Mouse (Mus musculus) bone marrow, adult 2 months (tissue): Measurements from ENCODE around the gene Arhgap45. TPM values are rescaled to one million over a fixed set of nuclear protein-coding genes. Genes with fewer than 3 reads are reported as not detected.

Experiments
- H3K27ac ChIP-seq: fragments of 200-500 bp; 2 replicates; pipeline ENCODE4 v1.5.1; 2012; ENCODE audit warnings: low read depth, mild to moderate bottlenecking, control low read depth, inconsistent platforms, low read length; ENCODE audit not compliant: control insufficient read depth, poor library complexity, insufficient read depth
- H3K4me1 ChIP-seq: fragments of 200-500 bp; 2 replicates; pipeline ENCODE4 v1.6.1; 2011; ENCODE audit warnings: low read length; ENCODE audit not compliant: control insufficient read depth, insufficient read depth
- H3K4me3 ChIP-seq: fragments of 200-500 bp; replicated peaks from 2 replicates; pipeline ENCODE3; 2011; ENCODE audit warnings: mild to moderate bottlenecking, low read depth, low read length, control low read depth; ENCODE audit not compliant: control insufficient read depth
- CTCF ChIP-seq: fragments of 200-500 bp; IDR thresholded peaks from 2 replicates; pipeline ENCODE4 v1.5.1; 2011; ENCODE audit warnings: low read length, control low read depth; ENCODE audit not compliant: control insufficient read depth, insufficient read depth
- POLR2A ChIP-seq: fragments of 200-500 bp; IDR thresholded peaks from 2 replicates; pipeline ENCODE4 v1.6.1; 2011; ENCODE audit warnings: low read depth, mild to moderate bottlenecking, control low read depth, low read length, borderline replicate concordance; ENCODE audit not compliant: control insufficient read depth
- WGBS: fragments of 180-500 bp; shearing (Covaris S2); methylation state at CpG from one replicate; pipeline ENCODE4 v1.1.7; 2018; 5-methylcytosine and 5-hydroxymethylcytosine counted together
- polyA plus RNA-seq: library from polyadenylated mRNA; stranded (reverse); fragments of >200 nt; gene quantifications from 2 replicates; pipeline ENCODE4 v1.2.4, GENCODE M21; 2011; ENCODE audit warnings: low replicate concordance; ENCODE audit not compliant: missing spikeins, insufficient read depth, insufficient read length

Gene Arhgap45
- polyA plus RNA-seq, 1 experiment, result 291 TPM

- WGBS, result 69% methylated on average over 8 of the region's 8 CpGs
- no peak for TF ChIP-seq CTCF
- TF ChIP-seq POLR2A, result no peak
- Histone ChIP-seq H3K4me3 (no peak overlapping the region), H3K27ac (no peak overlapping the region), H3K4me1 (no peaks in the 10 kb centered on the region)
Measured at GRCm38 (mm10) chr10:79974668-79975067, 41.8 kb upstream of the Arhgap45 start.

- no peak for TF ChIP-seq POLR2A
- no peak for TF ChIP-seq CTCF
- Histone ChIP-seq H3K4me3 (no peak overlapping the region), H3K4me1 (no peaks in the 10 kb centered on the region), H3K27ac (no peak overlapping the region)
- WGBS, result 94% methylated on average over 28 of the region's 28 CpGs
Measured at GRCm38 (mm10) chr10:79976071-79976721, 40.3 kb upstream of the Arhgap45 start.

GRCm38 (mm10) chr10:79976722-79977107 lies 39.7 kb upstream of the Arhgap45 start:
- Histone ChIP-seq H3K4me3 (no peak overlapping the region), H3K4me1 (no peaks in the 10 kb centered on the region), H3K27ac (no peak overlapping the region)
- TF ChIP-seq CTCF, result no peak
- TF ChIP-seq POLR2A, result no peak
- WGBS, result 95% methylated on average over 36 of the region's 36 CpGs

- H3K4me3 ChIP-seq, result no peak overlapping the region
- TF ChIP-seq CTCF (no peak), POLR2A (no peak)
- no peak overlapping the region for H3K27ac ChIP-seq
- WGBS, result 97% methylated on average over 28 of the region's 28 CpGs
- no peaks in the 10 kb centered on the region for H3K4me1 ChIP-seq
Measured at GRCm38 (mm10) chr10:79977324-79977723, 39.1 kb upstream of the Arhgap45 start.

GRCm38 (mm10) chr10:79978061-79978460 lies 38.4 kb upstream of the Arhgap45 start:
- H3K4me1 ChIP-seq, result no peaks in the 10 kb centered on the region
- 96% methylated on average over 21 of the region's 21 CpGs for WGBS
- H3K4me3 ChIP-seq, result no peak overlapping the region
- no peak overlapping the region for H3K27ac ChIP-seq
- TF ChIP-seq CTCF (no peak), POLR2A (no peak)

- whole genome bisulfite sequencing, result 93% methylated on average over 22 of the region's 22 CpGs
- H3K27ac ChIP-seq, result no peak overlapping the region
- H3K4me3 ChIP-seq, result no peak overlapping the region
- TF ChIP-seq CTCF, result no peak
- TF ChIP-seq POLR2A, result no peak
- H3K4me1 ChIP-seq, result peaks cover 2% of the 10 kb centered on the region; the same call in 1 of the 2 replicates
Measured at GRCm38 (mm10) chr10:79979401-79980155, 36.9 kb upstream of the Arhgap45 start.

- no peak for TF ChIP-seq CTCF
- TF ChIP-seq POLR2A, result no peak
- H3K27ac ChIP-seq, result peak overlapping the region; percentile 82
- WGBS, result 66% methylated on average over 5 of the region's 5 CpGs
- peak overlapping the region; percentile 82 for H3K4me3 ChIP-seq
- peaks cover 8% of the 10 kb centered on the region; the same call in 1 of the 2 replicates for H3K4me1 ChIP-seq
Measured at GRCm38 (mm10) chr10:79983205-79983604, 33.2 kb upstream of the Arhgap45 start.

GRCm38 (mm10) chr10:79983670-79984069 lies 32.8 kb upstream of the Arhgap45 start:
- peak overlapping the region; percentile 82 for H3K27ac ChIP-seq
- WGBS, result under 1% methylated on average over 21 of the region's 21 CpGs
- peak overlapping the region; percentile 82 for H3K4me3 ChIP-seq
- no peak for TF ChIP-seq CTCF
- peak; percentile 22; the same call in 1 of the 2 replicates for TF ChIP-seq POLR2A
- H3K4me1 ChIP-seq, result peaks cover 8% of the 10 kb centered on the region; the same call in 1 of the 2 replicates
